Mouse (Mus musculus): ENCODE measurements around the gene Ica1. TPM values are rescaled to one million over a fixed set of nuclear protein-coding genes. Genes with fewer than 3 reads are reported as not detected.

The Ica1 gene
- polyA plus RNA-seq, 1 experiment from 2014 or later: 16.6 TPM

- Histone ChIP-seq H3K27ac (no peak overlapping the region), H3K4me1 (peaks cover 11% of the 10 kb centered on the region), H3K9me3 (no peaks in the 10 kb centered on the region), H3K4me3 (no peak overlapping the region), H3K4me2 (no peak overlapping the region), H3K27me3 (no peaks in the 10 kb centered on the region), H3K36me3 (no peaks in the 10 kb centered on the region), H3K9ac (no peak overlapping the region)
- WGBS: 77% methylated on average over 3 of the region's 3 CpGs
- ATAC-seq (ENCODE audit: insufficient number of reproducible peaks, insufficient read depth, low FRiP score, low TSS enrichment, low read depth): no peak
These were observed 120.8 kb downstream of the Ica1 start for GRCm38 (mm10) chr6:8657459-8657858.

GRCm38 (mm10) chr6:8655454-8655853, 122.8 kb downstream of the Ica1 start:
- no peak overlapping the region for H3K4me3 ChIP-seq
- no peaks in the 10 kb centered on the region for H3K9me3 ChIP-seq
- no peak for ATAC-seq (ENCODE audit: insufficient number of reproducible peaks, insufficient read depth, low FRiP score, low TSS enrichment, low read depth)
- 0 out of 2 replicates have a peak, but pooled peaks cover 4% of the 10 kb centered on the region for H3K4me1 ChIP-seq
- H3K4me2 ChIP-seq: no peak overlapping the region
- no peak overlapping the region for H3K27ac ChIP-seq
- no peaks in the 10 kb centered on the region for H3K27me3 ChIP-seq
- WGBS: 89% methylated on average over 2 of the region's 2 CpGs
- no peak overlapping the region for H3K9ac ChIP-seq
- H3K36me3 ChIP-seq: no peaks in the 10 kb centered on the region

GRCm38 (mm10) chr6:8650413-8650812, 127.9 kb downstream of the Ica1 start:
- H3K27me3 ChIP-seq: no peaks in the 10 kb centered on the region
- H3K27ac ChIP-seq: no peak overlapping the region
- H3K4me2 ChIP-seq: no peak overlapping the region
- H3K4me3 ChIP-seq: no peak overlapping the region
- H3K9me3 ChIP-seq: no peaks in the 10 kb centered on the region
- peaks cover 13% of the 10 kb centered on the region; the same call in 1 of the 2 replicates for H3K4me1 ChIP-seq
- WGBS: 88% methylated on average over 7 of the region's 7 CpGs
- ATAC-seq (ENCODE audit: insufficient number of reproducible peaks, insufficient read depth, low FRiP score, low TSS enrichment, low read depth): no peak
- H3K36me3 ChIP-seq: no peaks in the 10 kb centered on the region
- no peak overlapping the region for H3K9ac ChIP-seq

GRCm38 (mm10) chr6:8649295-8649865, 128.9 kb downstream of the Ica1 start:
- no peaks in the 10 kb centered on the region for H3K36me3 ChIP-seq
- no peak overlapping the region for H3K27ac ChIP-seq
- no peaks in the 10 kb centered on the region for H3K27me3 ChIP-seq
- no peak for ATAC-seq (ENCODE audit: insufficient number of reproducible peaks, insufficient read depth, low FRiP score, low TSS enrichment, low read depth)
- no peak overlapping the region for H3K4me2 ChIP-seq
- no peak overlapping the region for H3K4me3 ChIP-seq
- peaks cover 18% of the 10 kb centered on the region for H3K4me1 ChIP-seq
- no peak overlapping the region for H3K9ac ChIP-seq
- 55% methylated on average over 4 of the region's 4 CpGs for WGBS
- no peaks in the 10 kb centered on the region for H3K9me3 ChIP-seq

GRCm38 (mm10) chr6:8648185-8648901, 129.9 kb downstream of the Ica1 start:
- H3K27ac ChIP-seq: no peak overlapping the region
- H3K9me3 ChIP-seq: no peaks in the 10 kb centered on the region
- H3K9ac ChIP-seq: no peak overlapping the region
- H3K36me3 ChIP-seq: no peaks in the 10 kb centered on the region
- 62% methylated on average over 10 of the region's 10 CpGs for WGBS
- no peak overlapping the region for H3K4me3 ChIP-seq
- no peak for ATAC-seq (ENCODE audit: insufficient number of reproducible peaks, insufficient read depth, low FRiP score, low TSS enrichment, low read depth)
- no peak overlapping the region for H3K4me2 ChIP-seq
- peaks cover 18% of the 10 kb centered on the region for H3K4me1 ChIP-seq
- no peaks in the 10 kb centered on the region for H3K27me3 ChIP-seq

- 78% methylated on average over 7 of the region's 7 CpGs for WGBS
- no peaks in the 10 kb centered on the region for H3K27me3 ChIP-seq
- H3K4me3 ChIP-seq: no peak overlapping the region
- no peak for ATAC-seq (ENCODE audit: insufficient number of reproducible peaks, insufficient read depth, low FRiP score, low TSS enrichment, low read depth)
- no peak overlapping the region for H3K4me2 ChIP-seq
- peaks cover 18% of the 10 kb centered on the region for H3K4me1 ChIP-seq
- H3K9me3 ChIP-seq: no peaks in the 10 kb centered on the region
- H3K36me3 ChIP-seq: no peaks in the 10 kb centered on the region
- no peak overlapping the region for H3K9ac ChIP-seq
- H3K27ac ChIP-seq: no peak overlapping the region
These were observed 130.6 kb downstream of the Ica1 start for GRCm38 (mm10) chr6:8647513-8648184.

- H3K9me3 ChIP-seq: no peaks in the 10 kb centered on the region
- H3K27me3 ChIP-seq: no peaks in the 10 kb centered on the region
- H3K9ac ChIP-seq: no peak overlapping the region
- WGBS: 48% methylated on average over 2 of the region's 2 CpGs
- H3K27ac ChIP-seq: no peak overlapping the region; the same call in 1 of the 2 replicates
- H3K4me2 ChIP-seq: no peak overlapping the region
- H3K36me3 ChIP-seq: no peaks in the 10 kb centered on the region
- ATAC-seq (ENCODE audit: insufficient number of reproducible peaks, insufficient read depth, low FRiP score, low TSS enrichment, low read depth): no peak
- peaks cover 18% of the 10 kb centered on the region for H3K4me1 ChIP-seq
- no peak overlapping the region for H3K4me3 ChIP-seq
These were observed 132.6 kb downstream of the Ica1 start for GRCm38 (mm10) chr6:8645708-8646107.

- Histone ChIP-seq H3K27ac (peak overlapping the region; percentile 55; the same call in 1 of the 2 replicates), H3K9ac (no peak overlapping the region)
These were observed 133.6 kb downstream of the Ica1 start for GRCm38 (mm10) chr6:8644703-8645102.

GRCm38 (mm10) chr6:8640863-8641262, 137.4 kb downstream of the Ica1 start:
- Histone ChIP-seq H3K27me3 (no peaks in the 10 kb centered on the region), H3K9ac (no peak overlapping the region), H3K36me3 (no peaks in the 10 kb centered on the region), H3K27ac (no peak overlapping the region), H3K9me3 (no peaks in the 10 kb centered on the region), H3K4me1 (peaks cover 8% of the 10 kb centered on the region), H3K4me3 (no peak overlapping the region), H3K4me2 (no peak overlapping the region)
- WGBS: 80% methylated on average over 5 of the region's 5 CpGs
- ATAC-seq (ENCODE audit: insufficient number of reproducible peaks, insufficient read depth, low FRiP score, low TSS enrichment, low read depth): no peak

More at GRCm38 (mm10) chr6:8644703-8645102, 133.6 kb downstream of the Ica1 start:
- ATAC-seq (ENCODE audit: insufficient number of reproducible peaks, insufficient read depth, low FRiP score, low TSS enrichment, low read depth): no peak
- H3K4me1 ChIP-seq: peaks cover 18% of the 10 kb centered on the region
- no peaks in the 10 kb centered on the region for H3K27me3 ChIP-seq
- no peak overlapping the region for H3K4me2 ChIP-seq
- no peaks in the 10 kb centered on the region for H3K9me3 ChIP-seq
- H3K4me3 ChIP-seq: no peak overlapping the region
- H3K36me3 ChIP-seq: no peaks in the 10 kb centered on the region
- 67% methylated on average over 10 of the region's 10 CpGs for WGBS

- Histone ChIP-seq H3K27me3 (no peaks in the 10 kb centered on the region), H3K4me1 (no peaks in the 10 kb centered on the region; the same call in 1 of the 2 replicates), H3K9ac (no peak overlapping the region), H3K36me3 (no peaks in the 10 kb centered on the region), H3K4me2 (no peak overlapping the region), H3K4me3 (no peak overlapping the region), H3K9me3 (no peaks in the 10 kb centered on the region), H3K27ac (no peak overlapping the region)
- 83% methylated on average over 2 of the region's 2 CpGs for WGBS
- no peak for ATAC-seq (ENCODE audit: insufficient number of reproducible peaks, insufficient read depth, low FRiP score, low TSS enrichment, low read depth)
These were observed 138.8 kb downstream of the Ica1 start for GRCm38 (mm10) chr6:8639526-8639925.

GRCm38 (mm10) chr6:8638899-8639298, 139.4 kb downstream of the Ica1 start:
- no peaks in the 10 kb centered on the region for H3K36me3 ChIP-seq

GRCm38 (mm10) chr6:8638122-8638521, 140.2 kb downstream of the Ica1 start:
- Histone ChIP-seq H3K9me3 (no peaks in the 10 kb centered on the region), H3K4me2 (no peak overlapping the region), H3K27me3 (no peaks in the 10 kb centered on the region), H3K4me3 (no peak overlapping the region), H3K36me3 (no peaks in the 10 kb centered on the region), H3K9ac (no peak overlapping the region), H3K4me1 (no peaks in the 10 kb centered on the region), H3K27ac (no peak overlapping the region)
- no peak for ATAC-seq (ENCODE audit: insufficient number of reproducible peaks, insufficient read depth, low FRiP score, low TSS enrichment, low read depth)
- 90% methylated on average over 4 of the region's 4 CpGs for WGBS

More at GRCm38 (mm10) chr6:8638899-8639298, 139.4 kb downstream of the Ica1 start:
- H3K27ac ChIP-seq: no peak overlapping the region
- no peaks in the 10 kb centered on the region for H3K27me3 ChIP-seq
- WGBS: 85% methylated on average over 4 of the region's 4 CpGs
- no peak overlapping the region for H3K9ac ChIP-seq
- ATAC-seq (ENCODE audit: insufficient number of reproducible peaks, insufficient read depth, low FRiP score, low TSS enrichment, low read depth): no peak
- no peaks in the 10 kb centered on the region for H3K4me1 ChIP-seq
- H3K9me3 ChIP-seq: no peaks in the 10 kb centered on the region
- no peak overlapping the region for H3K4me3 ChIP-seq
- H3K4me2 ChIP-seq: no peak overlapping the region

Data from embryonic facial prominence, embryonic 13.5 days (tissue).